Mouse (Mus musculus): ENCODE results near the gene Snrpd2. TPM values are rescaled to one million over a fixed set of nuclear protein-coding genes. Genes with fewer than 3 reads are reported as not detected.
"Not testable (repeated sequence)": the region's sequence is repeated elsewhere in the genome, so short reads cannot be mapped to it uniquely, and the experiment has no call there.

The Snrpd2 gene
- total RNA-seq, 4 experiments from 2014 or later: 73.5 to 79.4 (median 76.1) TPM

DNA sequence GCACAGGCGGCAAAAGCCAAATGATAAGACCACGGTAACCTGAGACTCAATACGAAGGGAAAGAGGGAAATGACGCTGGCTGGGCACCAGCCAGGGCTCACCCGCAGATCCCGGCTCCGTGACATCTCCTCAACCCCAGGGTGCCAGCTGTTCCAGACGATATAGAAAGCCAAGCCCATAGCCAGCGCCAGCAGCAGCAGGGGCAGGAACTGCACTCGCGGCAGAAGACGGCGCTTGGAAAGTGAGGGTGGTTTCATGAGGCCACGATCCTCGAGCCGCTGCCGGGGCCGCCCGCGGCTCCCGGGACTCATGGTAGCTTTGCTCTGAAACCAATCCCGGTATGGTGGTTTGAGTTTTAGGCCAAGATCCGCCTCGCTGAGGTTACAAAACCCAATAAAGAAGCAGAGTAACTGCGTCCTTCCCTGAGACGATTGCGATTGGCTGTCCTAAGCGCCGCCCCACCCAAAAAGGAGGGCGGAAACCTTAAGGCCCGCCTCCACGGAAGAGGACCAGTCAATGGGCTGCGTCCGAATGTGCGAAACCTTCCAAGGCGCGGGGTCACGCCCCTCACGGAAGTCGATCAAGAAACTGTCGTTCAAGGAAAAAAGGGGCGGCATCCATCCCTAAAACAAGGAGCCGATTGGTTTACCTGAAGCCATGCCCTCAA lies 514 bp upstream of the Snrpd2 start, which contains the start of gene Qpctl:
Qpctl (minus strand) TSS at position 417 of the 667 bp plus-strand sequence.
- DNase-seq (ENCODE audit: low spot score in 2 of 2): peak; percentile 91 to 99

- not testable (repeated sequence) for DNase-seq (ENCODE audit: low spot score in 2 of 2)
Measured at GRCm38 (mm10) chr7:19151121-19151520, 1.6 kb downstream of the Snrpd2 start.

DNA sequence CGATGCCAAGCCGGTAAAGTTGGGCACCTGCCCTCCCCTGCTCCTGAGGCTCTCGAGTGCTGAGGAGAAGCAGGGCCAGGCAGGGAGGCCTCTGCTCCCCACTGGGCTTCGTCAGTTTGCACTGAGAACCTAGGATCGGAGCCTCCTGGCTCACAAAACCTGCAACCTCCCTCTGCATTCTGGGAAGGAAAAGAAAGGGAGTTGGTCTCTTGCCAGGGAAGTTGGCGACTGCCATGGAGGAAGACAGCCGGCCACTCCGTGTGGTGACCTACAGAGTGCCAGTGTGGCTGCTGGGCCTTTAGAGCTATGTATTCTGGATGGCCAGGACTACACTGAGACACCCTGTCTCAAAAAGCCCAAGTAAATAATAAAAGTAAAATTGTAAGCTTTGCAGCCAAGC lies 5.3 kb downstream of the Snrpd2 start:
- DNase-seq (ENCODE audit: low spot score in 2 of 2): no peak

GRCm38 (mm10) chr7:19155825-19156475 lies 6.4 kb downstream of the Snrpd2 start:
- DNase-seq (ENCODE audit: low spot score in 2 of 2): no peak

- peak; percentile 89 to 97 for DNase-seq (ENCODE audit: low spot score in 2 of 2)
Measured at GRCm38 (mm10) chr7:19157160-19157800, 7.8 kb downstream of the Snrpd2 start.

DNA sequence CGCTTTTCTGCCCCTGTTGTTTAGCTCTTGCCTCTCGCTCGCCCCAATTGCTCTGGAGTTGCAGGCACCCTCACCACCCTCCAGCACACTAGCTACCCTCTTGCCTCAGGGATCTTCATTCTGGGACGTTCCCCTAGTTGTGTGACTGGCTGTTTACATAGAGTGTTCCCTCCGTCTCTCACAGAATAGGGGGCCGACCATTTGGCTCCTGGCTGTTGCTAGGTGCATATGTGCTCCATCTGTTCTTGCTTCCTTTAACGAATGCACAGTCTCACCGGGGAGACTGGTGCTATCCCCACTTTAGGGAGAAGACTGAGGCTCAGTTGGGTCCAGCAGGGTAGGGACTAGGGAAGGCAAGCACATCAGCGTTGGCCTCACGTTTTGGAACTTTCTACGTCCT lies 9.1 kb downstream of the Snrpd2 start:
- DNase-seq (ENCODE audit: low spot score in 2 of 2): no peak

DNA sequence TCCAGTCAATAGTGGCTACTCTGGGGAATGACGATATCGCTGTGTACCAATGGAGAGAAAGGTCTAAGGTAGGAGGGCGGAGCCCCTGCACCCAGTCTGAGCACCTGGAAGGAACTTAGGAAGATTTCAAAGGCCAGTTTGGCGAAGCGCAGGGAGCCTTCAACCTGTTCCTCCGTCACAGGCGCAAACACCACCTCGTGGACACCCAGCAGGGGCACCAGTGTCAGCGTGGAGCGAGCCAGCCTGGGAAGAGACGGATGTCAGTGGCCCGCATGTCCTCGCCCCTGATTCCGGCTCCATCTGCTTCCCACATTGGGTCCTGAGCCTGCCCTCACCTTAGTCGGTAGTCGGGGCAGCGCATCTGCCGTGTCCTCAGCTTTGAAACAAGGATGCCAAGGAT lies 9.9 kb downstream of the Snrpd2 start:
- no peak for DNase-seq (ENCODE audit: low spot score in 2 of 2)

DNA sequence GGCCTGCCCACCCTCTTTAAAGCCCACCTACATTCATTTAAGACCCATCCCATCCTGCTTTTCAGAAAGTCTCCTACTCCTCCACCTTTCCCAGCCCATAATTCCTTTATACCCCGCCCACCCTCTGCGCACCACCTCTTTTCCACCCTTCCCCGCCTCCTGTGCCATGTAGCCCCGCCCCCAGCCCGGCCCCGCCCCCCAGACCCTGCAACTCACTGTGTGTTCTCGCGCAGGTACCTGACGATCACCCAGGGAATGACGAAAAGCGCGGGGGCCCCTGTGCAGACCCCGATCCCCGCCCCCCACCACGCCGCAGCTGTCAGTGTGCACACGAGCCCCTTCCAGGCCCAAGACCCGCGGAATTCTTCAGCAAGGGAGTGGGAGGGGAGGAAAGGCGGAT lies 10.6 kb downstream of the Snrpd2 start:
- DNase-seq (ENCODE audit: low spot score in 2 of 2): no peak

- no peak for DNase-seq (ENCODE audit: low spot score in 2 of 2)
Measured at GRCm38 (mm10) chr7:19162928-19163327, 13.4 kb downstream of the Snrpd2 start.

DNA sequence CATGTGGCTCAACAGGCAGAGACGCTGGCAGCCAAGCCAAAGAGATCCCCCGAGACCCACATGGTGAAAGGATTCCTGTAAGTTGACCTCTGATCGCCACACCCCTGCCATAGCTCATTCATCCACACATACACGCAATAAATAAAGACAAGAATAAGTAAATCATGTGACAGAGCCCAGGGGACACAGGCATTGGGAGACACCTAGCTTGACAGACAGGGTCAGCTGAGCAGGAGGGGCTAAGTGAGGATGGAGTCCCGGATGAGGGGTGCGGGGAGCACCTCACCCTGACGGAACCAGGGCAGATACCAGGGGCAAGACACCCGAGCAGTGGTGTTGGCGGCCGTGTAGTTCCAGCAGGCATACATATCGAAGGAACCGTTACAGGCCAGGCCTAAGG lies 14.2 kb downstream of the Snrpd2 start:
- no peak for DNase-seq (ENCODE audit: low spot score in 2 of 2)

- no peak for DNase-seq (ENCODE audit: low spot score in 2 of 2)
Measured at GRCm38 (mm10) chr7:19164189-19164588, 14.7 kb downstream of the Snrpd2 start.

DNA sequence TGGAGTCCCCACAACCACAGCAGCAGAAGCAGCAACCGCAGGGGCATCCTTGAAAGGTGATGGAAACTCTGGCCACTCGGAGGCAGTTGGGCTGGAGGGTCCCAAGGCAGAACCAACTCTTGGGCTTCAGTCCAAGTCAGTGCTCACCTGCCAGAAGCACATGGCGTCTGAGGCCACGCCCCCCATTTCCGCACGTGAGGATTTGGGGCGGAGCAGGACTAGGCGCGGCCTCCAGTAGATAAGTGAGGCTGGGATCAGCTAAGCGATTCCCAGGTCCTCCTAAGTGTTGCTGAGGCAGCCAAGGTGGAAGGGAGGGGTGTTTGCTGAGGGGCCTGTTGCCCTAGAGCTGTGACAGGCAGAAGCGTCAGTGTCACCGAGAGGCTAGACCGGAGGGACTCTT lies 15.5 kb downstream of the Snrpd2 start:
- no peak for DNase-seq (ENCODE audit: low spot score in 2 of 2)

DNA sequence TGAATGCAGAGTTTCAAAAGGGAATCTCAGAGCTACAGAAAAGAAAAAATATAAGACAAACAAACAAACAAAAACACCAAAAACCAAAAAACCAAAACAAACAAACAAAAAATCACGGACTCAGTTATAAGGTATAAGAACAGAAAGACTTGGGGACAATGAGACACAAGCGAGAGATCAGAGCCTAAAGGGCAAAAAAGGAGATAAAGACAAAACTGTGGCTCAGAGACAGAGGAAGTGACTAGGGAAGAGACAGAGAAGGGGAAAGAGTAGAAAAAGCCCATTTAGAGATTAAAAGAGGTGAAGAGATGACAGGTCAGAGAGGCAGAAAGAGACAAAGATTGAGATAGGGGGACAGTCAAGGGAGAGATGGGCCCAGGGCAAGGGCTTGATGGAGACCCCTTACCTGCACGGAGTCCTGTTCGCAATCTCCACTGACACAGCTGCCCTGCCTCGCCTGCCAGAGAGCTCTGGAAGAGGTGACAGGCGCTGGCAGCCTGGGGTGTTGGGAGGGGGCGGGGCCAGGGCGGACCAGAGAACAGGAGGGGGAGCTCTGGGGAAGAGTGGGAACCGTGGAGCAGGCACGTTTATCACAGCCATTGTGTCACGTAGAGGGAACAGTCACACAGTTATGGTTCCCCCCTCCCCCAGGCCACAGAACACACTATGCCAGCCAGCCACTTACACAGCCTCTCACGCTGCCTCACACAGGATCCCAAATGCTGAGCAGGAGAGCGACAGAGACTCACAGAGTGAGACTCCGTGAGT lies 16.3 kb downstream of the Snrpd2 start, which contains the start of gene Gipr:
Gipr (minus strand) TSS at position 472 of the 768 bp plus-strand sequence.
- DNase-seq (ENCODE audit: low spot score in 2 of 2): no peak

- no peak for DNase-seq (ENCODE audit: low spot score in 2 of 2)
Measured at GRCm38 (mm10) chr7:19166990-19167389, 17.5 kb downstream of the Snrpd2 start.

- DNase-seq (ENCODE audit: low spot score in 2 of 2): no peak
Measured at GRCm38 (mm10) chr7:19169506-19169905, 20.0 kb downstream of the Snrpd2 start.

DNA sequence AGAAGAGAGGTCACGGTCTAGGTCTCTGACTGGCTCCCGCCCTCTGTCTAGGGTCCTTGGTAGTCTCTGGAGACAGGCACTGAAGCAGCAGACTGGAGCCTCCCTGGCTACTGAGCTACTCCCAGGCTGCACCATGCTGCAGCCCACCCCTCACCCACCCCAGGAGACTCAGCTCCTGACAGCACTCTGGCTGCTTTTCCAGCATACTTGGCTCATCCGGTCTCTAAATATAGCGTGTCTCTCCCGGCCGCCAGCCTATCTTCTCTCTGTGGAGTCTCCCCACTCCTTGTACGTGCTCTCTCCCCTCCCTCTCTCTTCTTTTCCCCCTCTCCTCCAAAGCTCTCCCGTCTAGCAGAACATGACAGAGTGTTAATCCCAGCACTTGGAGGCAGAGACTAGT lies 20.6 kb downstream of the Snrpd2 start:
- DNase-seq (ENCODE audit: low spot score in 2 of 2): no peak

- DNase-seq (ENCODE audit: low spot score in 2 of 2): no peak
Measured at GRCm38 (mm10) chr7:19171831-19172230, 22.3 kb downstream of the Snrpd2 start.

DNA sequence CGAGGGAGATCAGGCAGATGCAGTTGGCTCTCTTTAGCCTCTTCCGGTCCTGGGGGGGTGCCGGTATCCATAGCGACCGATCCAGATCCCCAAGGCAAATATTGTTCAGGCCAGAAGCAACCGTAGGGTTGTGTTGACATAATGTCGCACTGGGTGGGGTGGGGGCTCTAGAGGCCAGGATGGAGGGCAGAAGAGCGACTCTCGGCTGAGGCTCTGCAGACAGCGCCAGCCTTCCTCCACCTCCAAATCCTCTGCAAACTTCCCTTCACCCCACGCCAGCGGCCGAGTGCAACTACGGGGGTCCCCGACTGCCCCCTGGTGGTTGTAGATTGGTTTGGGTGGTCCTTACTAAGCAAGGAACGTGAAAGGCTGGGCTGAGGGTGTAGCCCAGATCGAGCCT lies 23.4 kb downstream of the Snrpd2 start:
- DNase-seq (ENCODE audit: low spot score in 2 of 2): peak in 1 of 2 experiments; percentile 72

DNA sequence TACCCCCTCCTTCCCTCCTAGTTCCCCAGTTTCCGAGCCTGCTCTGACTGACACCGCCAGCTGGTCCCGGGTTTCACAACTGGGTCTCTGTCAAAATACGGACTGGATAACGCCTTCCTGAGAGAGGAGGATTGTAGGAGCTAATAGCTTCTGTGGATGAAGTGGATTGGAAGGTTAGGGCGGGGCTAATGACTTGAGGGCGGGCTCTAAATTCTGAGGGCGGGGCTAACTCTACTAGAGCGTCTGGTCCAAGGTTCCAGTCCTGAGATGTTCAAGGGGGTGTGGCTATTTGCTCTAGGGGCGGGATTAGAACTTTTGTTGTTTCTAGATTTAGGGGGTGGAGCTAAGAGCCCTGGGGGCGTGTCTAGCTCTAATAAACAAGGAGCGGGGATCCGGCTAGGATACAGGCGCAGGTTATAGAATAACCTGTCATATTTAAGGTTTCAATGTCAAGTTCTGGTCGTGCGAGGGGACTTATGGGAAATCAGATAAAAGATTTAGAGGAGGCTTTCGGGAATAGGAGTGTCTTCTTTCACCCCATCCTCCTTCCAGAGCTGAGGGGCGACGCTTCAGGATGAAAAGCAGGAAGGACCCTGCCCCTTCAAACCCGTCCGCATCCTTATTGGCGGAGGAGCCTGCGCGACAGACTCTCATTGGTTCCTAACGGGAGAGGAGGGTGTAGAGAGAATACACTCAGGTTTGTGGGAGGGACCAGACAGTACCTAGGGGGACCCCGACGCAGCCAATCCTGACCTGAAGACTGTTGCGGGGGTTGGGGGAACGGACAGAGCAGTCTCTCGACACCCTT lies 26.4 kb downstream of the Snrpd2 start, which contains the start of gene Eml2:
Eml2 (plus strand) TSS at position 714 of the 808 bp plus-strand sequence.
- peak; percentile 83 to 90 for DNase-seq (ENCODE audit: low spot score in 2 of 2)

- no peak for DNase-seq (ENCODE audit: low spot score in 2 of 2)
Measured at GRCm38 (mm10) chr7:19176516-19176947, 27.0 kb downstream of the Snrpd2 start.

DNA sequence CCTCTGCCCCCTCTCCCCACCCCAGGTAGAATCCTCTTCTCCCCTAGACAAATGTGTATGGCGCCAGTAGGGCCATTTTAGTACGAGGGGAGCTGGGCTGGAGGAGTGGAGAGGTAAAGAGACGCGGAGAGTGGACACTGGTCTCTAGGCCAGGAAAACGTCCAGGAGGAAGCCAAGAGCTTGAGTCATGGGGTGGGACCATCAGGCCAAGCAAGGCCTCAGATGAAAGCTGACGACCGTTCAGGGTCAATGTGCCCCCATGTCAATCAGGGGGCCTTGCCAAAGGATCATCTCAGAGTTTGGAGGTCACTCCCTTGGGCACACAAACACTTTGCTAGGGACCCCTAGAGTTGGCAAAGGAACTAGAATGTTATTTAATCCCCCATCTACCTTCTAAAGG lies 27.7 kb downstream of the Snrpd2 start:
- DNase-seq (ENCODE audit: low spot score in 2 of 2): no peak
